In genomic region chr8:125235898-125236835, GRCm38 (mm10) we compare ENCODE assay signal across 7 mouse cellular contexts.
DNase-seq lines count a peak whose midpoint lies in the region; ATAC-seq and TF ChIP-seq lines count a peak whose summit lies in the region.

No protein-coding gene starts in this region.

- H3K4me1 ChIP-seq in forebrain, postnatal 0 days (ENCODE audit: insufficient read depth): peaks cover 10% of the 10 kb centered on the region
- H3K4me1 ChIP-seq in hindbrain, postnatal 0 days (ENCODE audit: insufficient read depth, low read length): peaks cover 13% of the 10 kb centered on the region
- H3K4me1 ChIP-seq in neural tube, embryonic 15.5 days: peaks cover 24% of the 10 kb centered on the region

- H3K27me3 ChIP-seq in forebrain, postnatal 0 days (ENCODE audit: insufficient read depth, low read length): no peaks in the 10 kb centered on the region
- no peaks in the 10 kb centered on the region for H3K27me3 ChIP-seq in hindbrain, postnatal 0 days (ENCODE audit: insufficient read depth, low read length)
- H3K27me3 ChIP-seq in neural tube, embryonic 15.5 days (replicated peaks): no peaks in the 10 kb centered on the region

- H3K4me3 ChIP-seq in forebrain, postnatal 0 days (ENCODE audit: low read depth, low read length): no peak overlapping the region
- H3K4me3 ChIP-seq in hindbrain, postnatal 0 days (ENCODE audit: low read length): no peak overlapping the region
- peak overlapping the region; percentile 14; the same call in 1 of the 2 replicates for H3K4me3 ChIP-seq in neural tube, embryonic 15.5 days (replicated peaks)

- TF ChIP-seq CTCF in forebrain, postnatal 0 days (IDR thresholded peaks at IDR 0.05; ENCODE audit: low read depth): no peak
- no peak for TF ChIP-seq CTCF in hindbrain, postnatal 0 days (IDR thresholded peaks at IDR 0.05; ENCODE audit: low read depth)

- no peaks in the 10 kb centered on the region for H3K9me3 ChIP-seq in forebrain, postnatal 0 days (ENCODE audit: low read length)
- H3K9me3 ChIP-seq in hindbrain, postnatal 0 days (ENCODE audit: low read length): no peaks in the 10 kb centered on the region
- no peaks in the 10 kb centered on the region for H3K9me3 ChIP-seq in neural tube, embryonic 15.5 days (replicated peaks)

- peak; percentile 16 for DNase-seq in lung, postnatal 10 days
- no peak for DNase-seq in lung, adult 18-20 months
- peak; percentile 60 for DNase-seq in forebrain, postnatal 0 days
- DNase-seq in hindbrain, postnatal 0 days (ENCODE audit: low spot score): peak; percentile 62
- no peak for DNase-seq in thymus, adult 18-20 months
- DNase-seq in spleen, postnatal 10 days (ENCODE audit: low spot score in 2 of 2): no peak

- WGBS in forebrain, postnatal 0 days: 20% methylated on average over 22 of the region's 22 CpGs
- WGBS in hindbrain, postnatal 0 days: 7% methylated on average over 22 of the region's 22 CpGs
- WGBS in neural tube, embryonic 15.5 days: 12% methylated on average over 22 of the region's 22 CpGs

- peak; percentile 45; the same call in 1 of the 2 replicates for ATAC-seq in forebrain, postnatal 0 days
- ATAC-seq in hindbrain, postnatal 0 days: peak; percentile 64
- ATAC-seq in neural tube, embryonic 15.5 days (ENCODE audit: low FRiP score): peak; percentile 62

- H3K4me2 ChIP-seq in forebrain, postnatal 0 days (ENCODE audit: low read depth): peak overlapping the region; percentile 35
- H3K4me2 ChIP-seq in hindbrain, postnatal 0 days (ENCODE audit: low read depth, low read length): peak overlapping the region; percentile 38
- H3K4me2 ChIP-seq in neural tube, embryonic 15.5 days: peak overlapping the region; percentile 55

- no peaks in the 10 kb centered on the region for H3K36me3 ChIP-seq in forebrain, postnatal 0 days (ENCODE audit: insufficient read depth)
- no peaks in the 10 kb centered on the region for H3K36me3 ChIP-seq in hindbrain, postnatal 0 days (ENCODE audit: insufficient read depth, low read length)
- no peaks in the 10 kb centered on the region for H3K36me3 ChIP-seq in neural tube, embryonic 15.5 days

- 0 out of 2 replicates have a peak overlapping the region, but pooled peaks have one; percentile 35 for H3K27ac ChIP-seq in forebrain, postnatal 0 days (ENCODE audit: low read depth, low read length)
- H3K27ac ChIP-seq in hindbrain, postnatal 0 days: peak overlapping the region; percentile 71
- H3K27ac ChIP-seq in neural tube, embryonic 15.5 days (replicated peaks): peak overlapping the region; percentile 78

- H3K9ac ChIP-seq in forebrain, postnatal 0 days: peak overlapping the region; percentile 28
- H3K9ac ChIP-seq in hindbrain, postnatal 0 days (replicated peaks; ENCODE audit: low read length): peak overlapping the region; percentile 25; the same call in 1 of the 2 replicates
- H3K9ac ChIP-seq in neural tube, embryonic 15.5 days (replicated peaks): peak overlapping the region; percentile 26; the same call in 1 of the 2 replicates

Comparison
In these comparisons a context has a peak if more than half of its experiments do, and no peak if none do; other contexts are left out.
1. DNase-seq: peak in lung, postnatal 10 days (single experiment), forebrain, postnatal 0 days (single experiment) and hindbrain, postnatal 0 days (single experiment); none in lung, adult 18-20 months (0 of 2), thymus, adult 18-20 months (0 of 2) and spleen, postnatal 10 days (0 of 2).
2. Peak in every context shown above with its lines, with median percentiles within 50 percentile points of each other: ATAC-seq, H3K27ac ChIP-seq, H3K4me2 ChIP-seq and H3K9ac ChIP-seq.